Mouse (Mus musculus): ENCODE measurements around the gene Il2rb.

DNA sequence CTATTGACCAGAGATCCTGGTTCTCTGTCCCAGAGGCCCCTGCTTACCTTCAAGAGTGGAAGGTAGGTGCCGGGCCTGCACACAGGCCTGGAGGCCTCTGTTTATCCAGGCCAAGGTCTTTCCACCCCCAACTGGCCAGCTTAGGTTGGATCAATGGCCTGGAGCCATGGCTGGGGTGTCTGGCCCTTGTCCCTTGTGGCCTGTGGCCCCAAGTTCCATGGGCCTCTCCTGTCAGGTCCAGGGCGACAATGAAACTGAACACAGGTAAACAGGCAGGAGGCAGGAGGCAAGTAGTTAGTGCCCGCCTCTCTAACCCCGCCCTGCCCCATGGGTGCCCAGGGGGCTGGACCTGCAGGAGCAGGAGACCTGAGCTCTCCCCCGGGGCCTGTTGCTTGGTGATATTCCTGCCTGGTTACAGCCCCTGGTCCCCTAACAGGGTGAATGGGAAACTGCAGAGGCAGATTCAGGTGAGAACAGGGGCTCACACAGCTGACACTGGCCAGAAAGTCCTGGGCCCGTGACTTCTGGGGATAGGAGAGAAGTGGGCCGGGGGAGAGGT is 26.6 kb downstream of the Il2rb start, which contains the start of gene Tmprss6:
- TF ChIP-seq UBTF (IDR thresholded peaks at IDR 0.05; ENCODE audit: borderline replicate concordance, insufficient read depth, low read depth, low read length) (no peak), GATA1 (IDR thresholded peaks at IDR 0.05; ENCODE audit: low read depth, low read length) (no peak), MXI1 (IDR thresholded peaks at IDR 0.05; ENCODE audit: low read depth, low read length) (no peak), CTCF (IDR thresholded peaks at IDR 0.05 in 2 of 3, conservative IDR thresholded peaks at IDR 0.05 in 1 of 3; ENCODE audit: control insufficient read depth in 1 of 3, insufficient read depth in 1 of 3, low read depth in 2 of 3, low read length in 3 of 3, poor library complexity in 1 of 3, severe bottlenecking in 1 of 3) (no peak), E2F4 (IDR thresholded peaks at IDR 0.05; ENCODE audit: borderline replicate concordance, low read depth, low read length) (no peak), MAX (IDR thresholded peaks at IDR 0.05; ENCODE audit: low read length) (no peak), ZNF384 (IDR thresholded peaks at IDR 0.05; ENCODE audit: low read depth, low read length) (no peak), ZC3H11A (IDR thresholded peaks at IDR 0.05; ENCODE audit: low read depth, low read length) (no peak), EP300 (IDR thresholded peaks at IDR 0.05; ENCODE audit: low read depth in 1 of 2, low read length in 2 of 2) (no peak), USF1 (IDR thresholded peaks at IDR 0.05; ENCODE audit: low read depth, low read length) (no peak), TAL1 (IDR thresholded peaks at IDR 0.05; ENCODE audit: low read length) (no peak), MYC (IDR thresholded peaks at IDR 0.05; ENCODE audit: low read depth, low read length) (no peak)

Measured in MEL (cell line).